Mouse (Mus musculus) kidney, postnatal 25 days (tissue): ENCODE data around the gene Shisa3.

Experiments used
- DNase-seq, 2 experiments: peaks; one replicate each; pipeline ENCODE4 v3.0.0; 2021; ENCODE audit warnings: mixed read lengths in 2 of 2

The Shisa3 gene

DNA sequence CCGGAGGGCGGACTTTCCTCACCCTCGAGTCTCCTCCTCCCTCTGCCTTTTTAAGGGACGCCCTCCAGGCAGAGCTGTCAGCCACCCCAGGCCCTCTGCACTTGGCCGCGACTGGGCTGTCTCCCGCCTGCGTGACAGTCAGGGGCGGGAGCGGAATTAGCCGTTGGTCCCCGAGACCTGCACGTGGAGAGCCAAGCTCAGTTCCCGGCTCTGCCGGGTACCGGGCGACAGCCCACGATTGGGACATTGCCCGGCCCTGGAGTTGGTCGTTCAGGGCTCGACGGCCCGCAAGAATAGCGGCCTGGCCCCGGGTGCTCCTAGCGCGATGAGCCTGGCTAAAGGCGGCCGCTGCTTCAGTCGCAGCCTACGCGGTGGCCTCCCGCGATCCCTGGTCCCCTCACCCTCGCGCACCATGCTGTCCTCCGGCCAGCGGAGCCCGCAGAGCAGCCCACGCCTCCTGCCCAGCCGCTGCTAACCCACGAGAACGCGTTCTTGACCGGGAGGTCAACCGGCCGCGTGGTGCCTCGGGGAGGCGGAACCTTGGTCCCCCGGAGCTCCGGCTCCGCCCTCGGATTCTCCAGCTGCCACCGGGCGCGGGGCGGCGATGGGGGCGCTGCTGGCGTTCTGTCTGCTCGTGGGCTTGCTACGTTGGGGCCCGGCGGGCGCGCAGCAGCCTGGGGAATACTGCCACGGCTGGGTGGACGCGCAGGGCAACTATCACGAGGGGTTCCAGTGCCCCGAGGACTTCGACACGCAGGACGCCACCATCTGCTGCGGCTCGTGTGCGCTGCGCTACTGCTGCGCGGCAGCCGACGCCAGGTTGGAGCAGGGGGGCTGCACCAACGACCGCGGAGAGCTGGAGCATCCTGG is at the start of gene Shisa3:
Gene Shisa3 (plus strand): TSS at position 79 of the 870 bp plus-strand sequence.
- peak; percentile 50 to 69 for DNase-seq

DNA sequence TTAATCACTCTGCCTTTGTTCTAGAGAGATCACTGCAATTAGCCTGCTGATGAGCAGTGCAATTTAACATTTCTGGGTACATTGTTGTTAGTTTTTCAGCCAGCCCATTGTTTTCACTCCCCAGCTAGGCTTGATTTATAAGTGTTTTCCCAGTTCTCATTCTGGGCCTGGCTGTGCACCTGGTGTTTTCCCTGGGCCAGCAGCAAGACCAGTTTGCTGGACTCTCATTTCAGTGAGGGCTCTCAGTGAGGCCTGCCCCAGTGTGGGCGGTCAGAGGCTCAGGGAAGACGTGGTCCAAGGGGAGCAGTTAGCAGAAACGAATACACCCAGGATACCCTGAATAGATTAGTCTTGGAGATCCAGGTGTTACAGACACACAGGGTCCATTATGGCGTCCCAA is 49.0 kb upstream of the Shisa3 start:
- no peak for DNase-seq

DNA sequence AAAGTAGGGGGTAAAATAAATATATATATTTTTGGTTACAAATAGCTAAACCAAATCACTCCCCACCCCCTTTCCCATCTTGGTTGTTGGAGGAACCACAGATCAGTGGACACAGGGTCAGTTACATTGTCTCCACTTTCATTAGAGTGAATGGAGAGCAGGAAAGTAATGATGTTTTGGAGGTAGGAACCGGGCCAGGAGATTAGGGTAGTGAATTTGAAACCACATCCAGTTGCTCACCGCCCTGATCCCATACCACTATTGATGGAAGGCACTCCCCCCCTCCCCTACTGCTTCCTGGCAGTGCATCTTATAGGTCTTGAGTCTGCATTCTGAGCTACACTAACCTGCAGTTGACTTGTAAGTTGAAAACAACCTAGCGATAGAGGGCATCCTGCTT is 48.6 kb upstream of the Shisa3 start:
- no peak for DNase-seq

DNA sequence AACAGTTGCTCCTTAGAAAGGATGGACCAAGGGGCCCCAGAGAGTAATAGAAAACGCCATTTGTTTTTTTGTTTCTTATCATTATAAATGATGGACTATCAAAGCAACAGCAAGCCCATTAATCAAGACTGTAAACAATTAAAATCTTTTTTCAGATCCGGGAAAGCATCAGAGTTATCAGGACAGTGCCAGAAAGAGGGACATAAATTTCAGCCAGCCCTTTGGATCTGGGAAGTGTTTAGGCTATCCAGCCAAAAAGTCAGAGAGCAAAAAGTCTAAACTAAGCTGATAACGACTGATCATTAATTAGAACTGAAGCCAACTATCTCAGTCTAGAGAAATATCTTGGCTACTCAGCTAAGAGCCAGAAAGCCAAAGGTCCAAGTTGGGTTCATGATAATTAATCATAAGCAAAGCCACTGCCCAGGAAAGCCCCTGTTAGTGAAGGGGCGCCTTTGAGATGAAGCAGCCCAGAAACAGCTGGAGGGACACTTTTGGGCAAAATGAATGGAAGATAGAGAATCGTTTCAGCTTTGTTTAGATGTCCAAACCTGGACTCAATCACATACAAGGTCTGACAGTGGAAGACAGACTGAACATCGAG is 35.0 kb upstream of the Shisa3 start:
- DNase-seq = no peak

GRCm38 (mm10) chr5:67574039-67574438 is 33.6 kb upstream of the Shisa3 start:
- no peak for DNase-seq

DNA sequence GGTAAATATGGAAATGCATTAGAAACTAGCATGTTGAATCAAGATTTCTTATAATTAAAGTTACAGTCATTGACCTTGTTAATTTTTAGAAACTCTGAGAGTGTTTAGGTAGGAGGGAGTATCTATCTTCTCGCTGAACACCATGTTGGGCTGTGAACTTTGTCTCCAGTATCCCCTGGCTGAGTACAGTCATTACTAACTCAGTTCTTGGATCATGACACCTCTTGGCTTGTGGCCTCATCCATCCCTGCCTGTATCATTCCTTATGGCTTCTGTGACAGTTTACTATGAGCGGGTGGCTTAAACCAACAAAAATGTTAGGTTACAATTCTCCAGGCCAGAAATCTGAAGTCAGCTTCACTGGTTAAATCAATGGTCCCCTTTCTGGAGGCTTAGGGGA is 32.0 kb upstream of the Shisa3 start:
- DNase-seq = no peak

DNA sequence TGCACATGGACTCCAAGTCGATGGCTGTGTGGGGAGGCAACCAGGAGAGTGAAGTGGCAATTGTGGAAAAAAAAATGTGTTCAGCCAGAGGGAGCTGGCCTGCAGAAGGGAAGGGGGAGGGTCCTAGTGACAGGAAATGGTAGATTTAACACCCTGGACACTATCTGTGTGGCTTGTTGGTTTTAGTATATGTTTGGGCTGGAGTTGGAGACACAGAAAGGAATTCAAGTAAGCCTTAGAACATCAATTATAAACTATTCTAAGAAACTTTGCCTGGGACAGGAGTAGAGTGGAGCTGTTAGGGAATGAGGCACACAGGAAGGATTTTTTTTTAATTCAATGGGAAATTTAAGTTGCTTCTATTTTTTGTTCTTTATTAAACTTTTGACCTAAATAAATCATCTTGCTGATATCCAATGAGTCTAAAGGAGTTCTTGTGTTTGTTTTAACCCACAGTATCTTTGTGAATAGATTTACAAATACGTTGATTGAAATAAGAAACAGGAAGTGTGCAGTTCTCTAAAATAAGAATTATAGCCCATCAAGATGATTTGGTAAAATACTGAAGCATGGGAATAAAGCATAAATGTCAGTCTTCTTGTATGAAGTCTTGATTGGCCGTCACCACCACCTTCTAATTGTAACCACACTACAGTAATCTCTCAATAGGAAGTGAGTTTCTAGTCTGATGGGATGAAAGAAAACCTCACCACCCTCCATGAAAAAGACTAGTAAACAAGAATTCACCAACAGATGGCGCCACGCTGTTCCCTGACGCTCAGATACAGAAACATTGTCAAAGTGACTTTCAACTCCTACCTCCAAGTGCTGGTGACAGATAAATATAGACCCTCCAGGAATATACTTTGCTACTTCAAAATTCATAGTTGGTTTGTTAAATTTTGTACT is 27.7 kb upstream of the Shisa3 start:
- DNase-seq = peak in 1 of 2 experiments; percentile 23

DNA sequence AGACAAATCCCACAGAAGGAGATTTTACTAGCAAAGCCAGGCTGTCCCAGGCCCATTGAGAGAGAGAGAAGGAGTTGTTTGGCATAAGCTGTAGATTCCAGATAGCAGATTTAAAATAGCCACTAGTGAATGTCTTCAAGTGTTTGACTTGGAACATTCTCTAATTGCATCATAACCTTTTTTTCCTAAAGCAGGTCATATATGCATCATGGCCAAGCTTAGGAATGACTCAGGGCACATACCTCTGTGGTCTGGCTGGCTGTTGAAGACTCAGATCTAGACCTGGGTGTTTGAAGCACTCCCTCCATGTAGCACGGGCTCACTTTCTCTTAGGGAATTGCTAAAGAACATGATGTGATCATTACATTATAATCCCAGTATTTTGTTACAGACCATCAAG is 12.6 kb upstream of the Shisa3 start:
- no peak for DNase-seq

GRCm38 (mm10) chr5:67595629-67596028 is 12.1 kb upstream of the Shisa3 start:
- no peak for DNase-seq

DNA sequence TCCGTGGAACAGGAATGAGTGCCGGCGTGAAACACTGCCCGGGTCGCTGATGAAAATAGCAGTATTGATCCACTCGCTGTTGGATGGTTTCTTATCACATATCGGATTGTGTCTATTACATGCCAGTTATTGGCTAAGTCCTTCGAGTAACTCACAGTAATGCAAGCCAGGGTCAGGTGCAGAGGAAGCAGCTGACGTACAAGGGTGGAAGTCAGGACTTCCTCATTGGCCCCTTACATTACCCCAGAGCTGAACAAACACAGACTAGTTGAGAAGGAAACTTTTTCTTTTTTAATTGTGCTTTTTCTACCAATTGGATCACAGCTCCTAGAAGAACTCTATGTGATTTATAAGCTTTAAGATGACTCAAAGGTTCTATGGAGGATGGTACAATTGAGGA is 7.7 kb upstream of the Shisa3 start:
- no peak for DNase-seq

DNA sequence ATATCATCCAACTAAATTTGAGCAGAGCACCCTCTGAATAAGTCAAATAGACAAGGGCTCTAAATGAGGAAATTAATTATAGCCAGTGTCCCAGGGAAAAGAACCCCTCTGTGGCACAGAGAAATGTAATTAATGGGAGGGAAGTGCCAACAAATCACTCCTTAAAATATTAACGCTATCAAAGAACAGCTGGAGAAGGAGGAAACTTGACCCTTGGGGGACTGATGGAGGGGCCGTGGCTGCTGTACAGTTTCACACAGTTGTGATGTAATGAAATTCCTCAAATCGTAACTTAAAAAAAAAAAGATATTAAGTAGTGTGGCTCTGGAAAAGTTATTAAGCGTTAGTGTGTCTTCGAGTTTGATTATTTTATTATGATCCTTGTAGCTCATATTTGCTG is 1.7 kb upstream of the Shisa3 start:
- DNase-seq = no peak

DNA sequence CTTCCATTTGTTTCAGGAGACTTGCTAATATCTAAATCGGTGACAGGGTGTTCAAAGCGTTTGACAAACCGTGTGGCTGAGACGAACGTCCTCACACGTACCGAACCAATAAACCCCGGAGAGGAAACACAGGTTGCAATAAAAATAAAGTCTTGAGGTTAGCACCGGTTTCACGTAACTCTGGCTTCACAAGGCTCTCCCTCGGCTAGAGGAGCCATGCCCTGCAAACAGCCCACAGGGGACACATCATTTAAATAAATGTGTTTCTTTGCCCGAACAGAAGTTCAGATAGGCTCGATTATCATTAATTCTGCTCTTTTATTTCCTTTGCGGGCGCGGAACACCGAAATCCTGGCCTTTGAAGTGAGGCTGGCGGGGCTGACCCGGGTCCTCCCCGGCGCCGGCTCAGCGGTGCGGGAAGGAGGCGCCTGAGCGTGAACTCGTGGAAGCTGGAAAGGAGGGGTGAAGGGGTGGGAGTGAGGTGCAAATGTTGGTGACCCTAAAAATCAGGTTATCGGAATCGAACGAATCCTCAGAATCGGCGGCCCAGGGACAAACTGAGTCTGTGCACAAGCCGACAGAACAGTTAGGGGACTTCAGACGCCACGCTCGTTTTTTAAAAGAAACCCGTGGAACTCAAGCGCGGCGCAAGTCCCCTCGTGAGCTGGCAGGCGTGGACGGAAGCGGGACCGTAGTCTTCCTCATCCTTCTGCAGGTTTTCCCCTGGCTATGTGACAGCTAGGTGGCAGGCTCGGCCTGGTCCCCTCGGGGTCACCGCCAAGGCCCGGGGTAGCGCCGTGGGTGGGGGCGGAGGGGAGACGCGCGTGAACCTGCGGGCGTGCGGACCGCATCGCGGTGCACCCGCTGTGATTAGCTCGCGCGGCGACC is 522 bp upstream of the Shisa3 start:
- DNase-seq = no peak

DNA sequence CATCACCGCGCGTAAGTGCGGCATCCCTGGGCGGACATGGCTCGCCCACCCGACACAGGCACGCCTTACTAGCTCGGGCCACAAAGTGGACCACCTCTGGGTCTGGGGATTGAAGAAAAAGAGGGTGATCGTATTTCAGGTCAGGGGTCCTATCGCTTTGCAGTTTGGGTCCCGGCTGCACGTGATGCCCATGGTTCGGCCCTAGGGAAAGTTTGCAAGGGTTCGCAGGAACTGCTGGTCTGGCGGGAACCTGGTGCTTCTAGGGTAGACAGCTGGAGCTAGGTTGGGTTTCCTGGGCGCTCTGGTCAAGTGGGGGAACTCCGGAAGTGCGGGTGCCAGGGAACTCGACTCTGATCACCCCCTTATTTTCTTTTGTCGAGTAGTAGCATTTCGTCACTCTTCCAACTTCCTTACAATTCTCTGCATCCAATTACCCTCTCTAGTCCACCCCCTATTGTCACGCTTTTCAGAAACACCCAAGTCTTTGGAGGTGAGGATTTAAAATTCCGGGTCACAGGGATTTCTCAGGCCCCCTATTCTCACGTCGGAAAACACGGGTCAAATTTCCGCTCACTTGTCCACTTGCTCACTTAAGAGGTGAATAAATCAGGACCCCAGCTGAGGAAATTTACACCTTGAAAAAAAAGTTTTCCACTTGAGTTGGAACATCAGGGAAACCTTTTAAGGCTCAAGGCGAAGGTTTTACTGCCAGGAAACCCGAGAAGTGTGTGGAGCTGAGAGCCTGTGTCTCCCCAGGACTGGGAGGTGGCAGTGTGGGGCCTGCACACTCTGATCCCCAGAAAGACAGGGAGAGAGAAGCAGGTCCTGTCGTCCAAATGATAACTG is 1.2 kb downstream of the Shisa3 start:
- DNase-seq = no peak

- DNase-seq = no peak
Observed at GRCm38 (mm10) chr5:67609520-67609837, 1.8 kb downstream of the Shisa3 start.

- no peak for DNase-seq
Observed at GRCm38 (mm10) chr5:67621230-67621629, 13.5 kb downstream of the Shisa3 start.

GRCm38 (mm10) chr5:67628180-67628940 is 20.7 kb downstream of the Shisa3 start:
- no peak for DNase-seq

- no peak for DNase-seq
Observed at GRCm38 (mm10) chr5:67629440-67629839, 21.8 kb downstream of the Shisa3 start.

GRCm38 (mm10) chr5:67629861-67630260 is 22.2 kb downstream of the Shisa3 start:
- no peak for DNase-seq

DNA sequence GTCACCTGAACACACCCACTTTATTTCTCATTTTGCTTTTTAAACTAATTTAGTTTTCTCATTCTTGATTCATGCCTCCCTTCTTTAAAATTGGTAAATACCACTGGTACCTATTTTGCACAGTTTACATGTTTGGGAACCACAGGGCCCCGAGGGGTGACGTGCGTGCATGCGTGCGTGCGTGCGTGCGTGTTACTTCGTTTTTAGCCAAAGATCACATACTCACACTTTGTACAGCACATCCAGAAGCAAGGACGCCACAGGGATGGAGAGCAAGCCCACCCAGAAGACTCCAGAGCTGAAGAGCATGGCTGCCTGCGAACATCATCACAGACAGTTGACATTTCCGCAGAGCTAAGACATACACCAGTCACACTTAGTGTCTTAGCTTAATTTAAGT is 23.6 kb downstream of the Shisa3 start:
- DNase-seq = no peak

- DNase-seq = no peak
Observed at GRCm38 (mm10) chr5:67633138-67633782, 25.6 kb downstream of the Shisa3 start.
